Mouse (Mus musculus): ENCODE measurements around the gene Acaca.

- TF ChIP-seq TCF12 (IDR thresholded peaks at IDR 0.05; ENCODE audit: insufficient read depth, poor library complexity, severe bottlenecking) (no peak), MYOD1 (IDR thresholded peaks at IDR 0.05; ENCODE audit: control insufficient read depth in 1 of 3, insufficient read length in 2 of 3, low read depth in 2 of 3) (no peak), POLR2A (IDR thresholded peaks at IDR 0.05; ENCODE audit: insufficient read length, low read depth) (no peak), E2F4 (IDR thresholded peaks at IDR 0.05; ENCODE audit: insufficient read depth) (no peak), USF1 (IDR thresholded peaks at IDR 0.05; ENCODE audit: low read depth) (no peak), POLR2AphosphoS2 (IDR thresholded peaks at IDR 0.05; ENCODE audit: insufficient read length, low read depth) (no peak), CEBPB (IDR thresholded peaks at IDR 0.05; ENCODE audit: insufficient read depth, poor library complexity, severe bottlenecking) (no peak), MAX (IDR thresholded peaks at IDR 0.05; ENCODE audit: low read depth) (no peak), TCF3 (IDR thresholded peaks at IDR 0.05; ENCODE audit: insufficient read length, low read depth) (no peak), MYOG (IDR thresholded peaks at IDR 0.05; ENCODE audit: control insufficient read depth in 1 of 3, insufficient read depth in 1 of 3, insufficient read length in 2 of 3, low read depth in 2 of 3) (no peak)
Measured at GRCm38 (mm10) chr11:84426633-84426998, 297.1 kb downstream of the Acaca start.
